Mouse (Mus musculus) lung, embryonic 14.5 days (tissue): ENCODE results near the gene Klrb1f. TPM values are rescaled to one million over a fixed set of nuclear protein-coding genes. Genes with fewer than 3 reads are reported as not detected.

Experiments
- ATAC-seq: fragments of 200-750 bp; cut with Nextera tagmentation; 2 replicates; pipeline ENCODE4 v1.8.0; 2017; ENCODE audit warnings: mild to moderate bottlenecking, moderate TSS enrichment, moderate library complexity; ENCODE audit not compliant: insufficient read depth
- DNase-seq: peaks from one replicate; pipeline ENCODE4 v3.0.0-alpha.2; 2015
- H3K27ac ChIP-seq: fragments of 300-500 bp; sonication (generic); 2 replicates; pipeline ENCODE4 v1.5.1; 2014; ENCODE audit warnings: low read depth, mild to moderate bottlenecking, moderate library complexity
- H3K27me3 ChIP-seq: fragments of 300-500 bp; sonication (generic); 2 replicates; pipeline ENCODE4 v1.6.1; 2014; ENCODE audit warnings: low read length, control low read depth; ENCODE audit not compliant: insufficient read depth
- H3K36me3 ChIP-seq: fragments of 300-500 bp; sonication (generic); 2 replicates; pipeline ENCODE4 v1.6.1; 2014; ENCODE audit warnings: control low read depth; ENCODE audit not compliant: insufficient read depth
- H3K4me1 ChIP-seq: fragments of 300-500 bp; sonication (generic); 2 replicates; pipeline ENCODE4 v1.6.1; 2014; ENCODE audit warnings: antibody characterized with exemption, control low read depth; ENCODE audit not compliant: insufficient read depth
- H3K4me2 ChIP-seq: fragments of 300-500 bp; sonication (generic); 2 replicates; pipeline ENCODE4 v1.6.1; 2014; ENCODE audit warnings: mild to moderate bottlenecking
- H3K4me3 ChIP-seq: fragments of 300-500 bp; sonication (generic); 2 replicates; pipeline ENCODE4 v1.5.1; 2014; ENCODE audit warnings: low read depth, low read length
- H3K9ac ChIP-seq: fragments of 300-500 bp; sonication (generic); 2 replicates; pipeline ENCODE4 v1.6.1; 2014
- H3K9me3 ChIP-seq: fragments of 300-500 bp; sonication (generic); 2 replicates; pipeline ENCODE4 v1.6.1; 2016; ENCODE audit warnings: low read depth, low read length, control low read depth
- CTCF ChIP-seq: IDR thresholded peaks from 2 replicates; pipeline ENCODE4 v1.5.1; 2016; ENCODE audit warnings: antibody characterized with exemption, low read depth
- WGBS: fragments of 180-500 bp; shearing (Covaris S2); extraction: QIAGEN DNeasy Blood & Tissue Kit; methylation state at CpG from one replicate; pipeline ENCODE4 v1.1.7; 2014; 5-methylcytosine and 5-hydroxymethylcytosine counted together
- polyA plus RNA-seq: library from polyadenylated mRNA; unstranded; fragments of >200 nt; fragmentation: Nextera tagmentation; extraction: Ambion mirVana; gene quantifications from 2 replicates; pipeline ENCODE4 v1.2.1, GENCODE M21; 2014

Klrb1f gene
- polyA plus RNA-seq, 1 experiment from 2014 or later = 0.21 TPM

DNA sequence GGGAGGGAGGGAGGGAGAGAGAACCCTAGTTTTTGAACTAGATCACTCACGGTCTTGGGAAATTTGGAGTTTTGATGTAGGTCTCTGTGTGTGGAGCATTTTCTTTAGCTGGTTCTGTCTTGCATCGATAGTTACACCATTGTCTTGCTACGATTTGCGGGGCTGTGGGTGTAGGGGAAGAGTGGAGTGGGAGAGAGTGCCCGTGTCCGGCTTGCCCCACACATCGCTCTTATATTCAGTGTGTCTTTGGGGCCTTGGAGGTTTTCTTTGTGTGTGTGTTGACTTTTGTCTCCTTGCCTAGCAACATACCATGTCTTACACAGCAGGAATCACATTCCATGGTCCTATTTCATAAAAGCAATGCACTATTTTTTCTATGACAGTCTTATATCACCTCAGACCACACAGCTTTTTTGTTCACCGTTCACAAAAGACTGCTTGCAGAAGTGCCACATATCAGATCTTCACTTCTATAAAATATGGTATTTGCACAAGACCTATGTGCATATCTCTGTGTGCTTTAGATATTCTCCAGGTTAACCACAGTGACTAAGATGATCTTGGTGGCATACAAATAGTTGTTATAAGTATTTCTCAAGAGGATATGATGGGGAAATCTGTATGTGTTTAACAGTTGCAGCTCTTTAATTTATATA lies 4.0 kb downstream of the Klrb1f start:
- Histone ChIP-seq H3K36me3 (no peaks in the 10 kb centered on the region), H3K9ac (no peak overlapping the region; the same call in 1 of the 2 replicates), H3K9me3 (no peaks in the 10 kb centered on the region), H3K27ac (no peak overlapping the region), H3K4me1 (no peaks in the 10 kb centered on the region), H3K4me3 (peak overlapping the region; percentile 21), H3K27me3 (no peaks in the 10 kb centered on the region), H3K4me2 (peak overlapping the region; percentile 57)
- 13% methylated on average over 8 of the region's 8 CpGs for WGBS
- DNase-seq (peak; percentile 28), ATAC-seq (peak; percentile 38; the same call in 1 of the 2 replicates)
- TF ChIP-seq CTCF = no peak

DNA sequence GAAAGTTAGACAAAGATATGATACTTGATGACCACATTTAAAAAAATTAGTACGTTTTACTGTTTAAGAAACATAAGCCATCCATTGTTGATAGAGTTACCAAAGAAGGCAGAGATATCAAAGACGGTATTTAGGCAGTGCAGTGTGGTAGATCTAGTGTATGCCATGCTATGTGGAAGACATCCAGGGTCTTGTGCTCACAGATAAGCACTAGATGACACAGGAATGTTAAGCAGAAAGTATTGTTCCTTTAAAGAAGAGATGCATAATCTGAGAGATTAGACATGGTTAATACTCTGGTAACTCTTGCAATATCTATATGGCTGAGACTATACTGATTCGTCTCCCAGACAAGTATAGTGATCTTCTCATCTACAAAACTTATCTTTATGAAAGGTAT lies 5.4 kb downstream of the Klrb1f start:
- TF ChIP-seq CTCF = no peak
- no peaks in the 10 kb centered on the region for H3K27me3 ChIP-seq
- H3K36me3 ChIP-seq = no peaks in the 10 kb centered on the region
- H3K27ac ChIP-seq = no peak overlapping the region
- WGBS = 68% methylated on average over 3 of the region's 3 CpGs
- no peak overlapping the region for H3K4me2 ChIP-seq
- ATAC-seq (no peak), DNase-seq (no peak)
- H3K9ac ChIP-seq = no peak overlapping the region
- H3K4me1 ChIP-seq = no peaks in the 10 kb centered on the region
- no peaks in the 10 kb centered on the region for H3K9me3 ChIP-seq
- H3K4me3 ChIP-seq = no peak overlapping the region

DNA sequence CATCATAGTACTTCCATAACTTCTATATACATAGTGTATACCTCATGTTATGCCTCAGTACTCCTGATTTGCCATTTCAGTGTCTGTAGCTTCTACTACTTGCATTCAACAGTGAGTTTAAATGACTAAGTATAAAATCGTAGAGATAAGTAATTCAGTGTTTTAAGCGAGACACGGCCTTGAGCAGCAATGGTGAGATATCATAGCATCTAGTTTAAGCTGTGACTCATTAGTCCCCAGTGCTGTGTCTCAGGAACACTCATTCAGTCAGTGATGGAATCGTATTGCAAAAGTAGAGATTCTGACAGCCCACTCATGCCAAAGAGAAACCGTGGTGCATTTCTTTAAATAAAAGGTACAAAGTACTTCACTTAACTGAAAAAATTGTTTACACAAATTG lies 6.0 kb downstream of the Klrb1f start:
- DNase-seq = no peak
- 79% methylated on average over 5 of the region's 5 CpGs for whole genome bisulfite sequencing
- no peak overlapping the region for H3K4me3 ChIP-seq
- TF ChIP-seq CTCF = no peak
- H3K27ac ChIP-seq = no peak overlapping the region
- H3K4me2 ChIP-seq = no peak overlapping the region
- no peak overlapping the region for H3K9ac ChIP-seq
- ATAC-seq = no peak
- no peaks in the 10 kb centered on the region for H3K9me3 ChIP-seq
- H3K27me3 ChIP-seq = no peaks in the 10 kb centered on the region
- H3K4me1 ChIP-seq = no peaks in the 10 kb centered on the region
- no peaks in the 10 kb centered on the region for H3K36me3 ChIP-seq

DNA sequence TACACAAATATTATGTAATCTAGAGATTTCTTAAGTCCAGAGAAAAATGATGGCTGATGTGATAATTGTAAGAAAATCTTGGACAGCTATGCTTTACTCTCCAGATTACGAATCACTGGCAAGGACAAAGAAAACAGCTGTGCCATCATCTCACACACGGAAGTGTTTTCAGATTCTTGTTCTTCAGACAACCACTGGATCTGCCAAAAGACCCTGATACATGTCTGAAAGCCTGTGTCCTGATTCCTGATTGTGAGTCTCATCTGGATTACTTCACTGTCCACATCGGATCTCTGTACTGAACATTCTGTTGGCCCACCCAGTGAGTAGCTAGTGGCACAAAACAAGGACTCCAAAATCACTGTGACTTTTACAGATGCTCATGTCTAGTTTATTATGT lies 10.5 kb downstream of the Klrb1f start:
- no peak overlapping the region for H3K4me3 ChIP-seq
- H3K4me2 ChIP-seq = no peak overlapping the region
- DNase-seq = peak; percentile 84
- no peak for TF ChIP-seq CTCF
- H3K4me1 ChIP-seq = no peaks in the 10 kb centered on the region
- H3K27ac ChIP-seq = peak overlapping the region; percentile 39; the same call in 1 of the 2 replicates
- peak; percentile 95 for ATAC-seq
- no peaks in the 10 kb centered on the region for H3K36me3 ChIP-seq
- H3K9me3 ChIP-seq = no peaks in the 10 kb centered on the region
- no peaks in the 10 kb centered on the region for H3K27me3 ChIP-seq
- 36% methylated on average over 3 of the region's 3 CpGs for WGBS
- no peak overlapping the region for H3K9ac ChIP-seq

DNA sequence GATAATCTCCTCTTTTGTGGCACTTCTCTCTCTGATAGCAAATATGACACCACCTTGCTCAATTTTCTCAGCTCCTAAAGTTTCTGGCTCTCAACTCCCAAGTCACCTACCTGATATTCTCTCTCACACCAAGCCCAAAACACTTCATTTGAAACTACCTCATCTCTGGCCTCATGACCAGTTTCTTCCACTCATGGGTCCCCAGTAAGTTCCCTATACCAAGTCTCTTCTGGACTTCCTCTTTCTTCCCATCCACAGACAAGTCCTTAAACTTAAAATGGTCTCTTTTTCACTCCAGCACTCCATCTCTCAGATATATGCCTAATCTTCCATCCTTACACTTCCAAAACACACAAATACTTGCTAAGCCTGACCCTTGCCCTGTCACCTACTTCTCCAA lies 12.3 kb downstream of the Klrb1f start:
- H3K27ac ChIP-seq = no peak overlapping the region
- no peak overlapping the region for H3K9ac ChIP-seq
- H3K4me3 ChIP-seq = no peak overlapping the region
- H3K27me3 ChIP-seq = no peaks in the 10 kb centered on the region
- H3K4me2 ChIP-seq = no peak overlapping the region
- ATAC-seq = no peak
- no peak for TF ChIP-seq CTCF
- H3K4me1 ChIP-seq = no peaks in the 10 kb centered on the region
- H3K9me3 ChIP-seq = no peaks in the 10 kb centered on the region
- DNase-seq = no peak
- H3K36me3 ChIP-seq = no peaks in the 10 kb centered on the region

DNA sequence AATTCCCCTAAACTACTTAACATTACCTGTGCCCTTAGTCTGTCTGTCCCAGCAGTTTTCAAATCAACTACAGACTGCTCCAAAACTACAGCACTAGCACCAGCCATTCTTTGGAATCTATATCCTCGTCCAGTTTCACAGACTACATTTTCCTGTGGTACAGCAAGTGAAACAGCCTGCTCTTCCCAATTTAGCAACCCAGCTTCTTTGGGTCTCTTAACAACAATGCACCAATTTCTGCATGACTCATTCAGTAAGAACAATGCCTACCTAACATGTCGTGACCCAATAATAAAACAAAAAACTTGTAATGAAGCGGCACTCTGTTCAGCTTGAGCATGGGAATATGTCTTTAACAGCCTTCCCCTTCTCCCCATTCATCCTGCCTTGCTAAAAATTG lies 19.7 kb downstream of the Klrb1f start:
- no peak overlapping the region for H3K9ac ChIP-seq
- no peak overlapping the region for H3K4me3 ChIP-seq
- no peak overlapping the region for H3K27ac ChIP-seq
- ATAC-seq = no peak
- no peaks in the 10 kb centered on the region for H3K4me1 ChIP-seq
- DNase-seq = no peak
- no peaks in the 10 kb centered on the region for H3K27me3 ChIP-seq
- no peaks in the 10 kb centered on the region for H3K9me3 ChIP-seq
- no peaks in the 10 kb centered on the region for H3K36me3 ChIP-seq
- no peak overlapping the region for H3K4me2 ChIP-seq
- 69% methylated on average over 3 of the region's 3 CpGs for WGBS
- no peak for TF ChIP-seq CTCF

DNA sequence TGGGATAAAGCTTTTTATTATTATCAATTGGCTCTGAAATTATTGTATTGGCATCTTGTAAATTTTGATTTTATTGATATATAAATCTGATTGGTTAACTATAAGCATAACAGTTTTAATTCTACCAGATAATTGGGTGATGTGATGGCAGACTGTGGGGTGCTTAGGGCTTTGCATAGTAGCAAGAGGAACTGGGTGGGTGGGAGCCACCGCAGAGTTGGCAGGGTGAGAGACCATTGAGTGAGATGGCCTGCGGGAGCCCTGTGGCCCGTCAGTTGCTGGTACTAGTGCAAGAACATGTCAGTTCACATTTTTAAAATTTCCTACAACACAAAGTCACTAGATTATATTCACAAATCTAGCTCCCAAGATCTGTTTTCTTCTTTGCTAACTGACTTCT lies 20.2 kb downstream of the Klrb1f start:
- ATAC-seq (no peak), DNase-seq (no peak)
- no peak overlapping the region for H3K9ac ChIP-seq
- 91% methylated on average over 3 of the region's 3 CpGs for WGBS
- no peaks in the 10 kb centered on the region for H3K27me3 ChIP-seq
- H3K9me3 ChIP-seq = no peaks in the 10 kb centered on the region
- TF ChIP-seq CTCF = no peak
- no peaks in the 10 kb centered on the region for H3K36me3 ChIP-seq
- no peak overlapping the region for H3K4me3 ChIP-seq
- H3K4me1 ChIP-seq = no peaks in the 10 kb centered on the region
- no peak overlapping the region for H3K4me2 ChIP-seq
- no peak overlapping the region for H3K27ac ChIP-seq
